Mouse (Mus musculus) spleen, postnatal 36 days (tissue): ENCODE measurements around the gene Irf2.
"Not testable (repeated sequence)": the region's sequence is repeated elsewhere in the genome, so short reads cannot be mapped to it uniquely, and the experiment has no call there.

Source experiments
- DNase-seq, 2 experiments: peaks; one replicate each; pipeline ENCODE4 v3.0.0; 2022; ENCODE audit warnings: low spot score in 2 of 2, mixed read lengths in 1 of 2

Gene Irf2

GRCm38 (mm10) chr8:46726383-46726782, 13.1 kb upstream of the Irf2 start:
- no peak for DNase-seq

GRCm38 (mm10) chr8:46729671-46730070, 9.9 kb upstream of the Irf2 start:
- DNase-seq, result not testable (repeated sequence)

GRCm38 (mm10) chr8:46732381-46732915, 7.1 kb upstream of the Irf2 start:
- no peak for DNase-seq

- no peak for DNase-seq
Observed at GRCm38 (mm10) chr8:46733603-46734002, 5.9 kb upstream of the Irf2 start.

- DNase-seq, result no peak
Observed at GRCm38 (mm10) chr8:46735505-46735904, 4.0 kb upstream of the Irf2 start.

GRCm38 (mm10) chr8:46736260-46736659, 3.3 kb upstream of the Irf2 start:
- no peak for DNase-seq

- DNase-seq, result no peak
Observed at GRCm38 (mm10) chr8:46737421-46737820, 2.1 kb upstream of the Irf2 start.

GRCm38 (mm10) chr8:46737907-46738306, 1.6 kb upstream of the Irf2 start:
- no peak for DNase-seq

GRCm38 (mm10) chr8:46738601-46739000, 931 bp upstream of the Irf2 start:
- DNase-seq, result no peak

- peak; percentile 44 to 57 for DNase-seq
Observed at GRCm38 (mm10) chr8:46739956-46740512, 502 bp downstream of the Irf2 start.

- DNase-seq, result peak; percentile 77 to 79
Observed at GRCm38 (mm10) chr8:46740513-46741280, 1.2 kb downstream of the Irf2 start.

GRCm38 (mm10) chr8:46741281-46741791, 1.8 kb downstream of the Irf2 start:
- DNase-seq, result peak in 1 of 2 experiments; percentile 50

- DNase-seq, result peak in 1 of 2 experiments; percentile 29
Observed at GRCm38 (mm10) chr8:46741991-46742690, 2.6 kb downstream of the Irf2 start.

GRCm38 (mm10) chr8:46742691-46743082, 3.2 kb downstream of the Irf2 start:
- no peak for DNase-seq

- DNase-seq, result no peak
Observed at GRCm38 (mm10) chr8:46745464-46745863, 5.9 kb downstream of the Irf2 start.

GRCm38 (mm10) chr8:46747311-46747980, 7.9 kb downstream of the Irf2 start:
- DNase-seq, result no peak

- no peak for DNase-seq
Observed at GRCm38 (mm10) chr8:46750000-46750399, 10.5 kb downstream of the Irf2 start.

GRCm38 (mm10) chr8:46750566-46750965, 11.0 kb downstream of the Irf2 start:
- no peak for DNase-seq

GRCm38 (mm10) chr8:46751151-46751550, 11.6 kb downstream of the Irf2 start:
- DNase-seq, result no peak

GRCm38 (mm10) chr8:46752986-46753385, 13.5 kb downstream of the Irf2 start:
- DNase-seq, result no peak

GRCm38 (mm10) chr8:46754355-46754754, 14.8 kb downstream of the Irf2 start:
- no peak for DNase-seq
